Mouse (Mus musculus) C2C12 (cell line): ENCODE results near the gene Mrgprh. TPM values are rescaled to one million over a fixed set of nuclear protein-coding genes. Genes with fewer than 3 reads are reported as not detected.

Experiments
- H3K27me3 ChIP-seq: one replicate; pipeline ENCODE4 v1.6.1; 2011; ENCODE audit not compliant: control insufficient read depth, insufficient read depth, insufficient read length
- H3K36me3 ChIP-seq: one replicate; pipeline ENCODE4 v1.6.1; 2011; ENCODE audit not compliant: control insufficient read depth, insufficient read depth
- H3K4me3 ChIP-seq: one replicate; pipeline ENCODE4 v1.5.1; 2011; ENCODE audit warnings: mild to moderate bottlenecking, control low read depth; ENCODE audit not compliant: poor library complexity, insufficient read depth, severe bottlenecking
- H3K79me2 ChIP-seq: one replicate; pipeline ENCODE4 v1.6.1; 2011; ENCODE audit not compliant: control insufficient read depth, insufficient read depth
- H3K79me3 ChIP-seq: one replicate; pipeline ENCODE4 v1.6.1; 2011; ENCODE audit warnings: low read depth, control low read depth
- H3ac ChIP-seq: one replicate; pipeline ENCODE3; 2011; ENCODE audit warnings: low read depth; ENCODE audit not compliant: control insufficient read depth, insufficient read length
- CEBPB ChIP-seq: IDR thresholded peaks from one replicate; pipeline ENCODE4 v1.6.1; 2011; ENCODE audit warnings: low read depth, mild to moderate bottlenecking, control low read depth, moderate library complexity
- CTCF ChIP-seq: IDR thresholded peaks from one replicate; pipeline ENCODE4 v1.5.1; 2011; ENCODE audit not compliant: control insufficient read depth, insufficient read depth, insufficient read length
- FOSL1 ChIP-seq: IDR thresholded peaks from one replicate; pipeline ENCODE4 v1.8.0; 2011; ENCODE audit warnings: mild to moderate bottlenecking, low read length; ENCODE audit not compliant: poor library complexity, insufficient read depth, severe bottlenecking
- MAX ChIP-seq: IDR thresholded peaks from one replicate; pipeline ENCODE4 v1.6.1; 2011; ENCODE audit warnings: mild to moderate bottlenecking, control low read depth
- MYOD1 ChIP-seq: IDR thresholded peaks from one replicate; pipeline ENCODE4 v1.6.1; 2011; ENCODE audit warnings: low read depth; ENCODE audit not compliant: control insufficient read depth, insufficient read length
- MYOG ChIP-seq: IDR thresholded peaks from one replicate; pipeline ENCODE4 v1.6.1; 2011; ENCODE audit not compliant: control insufficient read depth, insufficient read length; ENCODE audit errors: extremely low read depth
- USF1 ChIP-seq: IDR thresholded peaks from one replicate; pipeline ENCODE4 v1.6.1; 2011; ENCODE audit warnings: low read depth, mild to moderate bottlenecking, control low read depth, moderate library complexity
- long read RNA-seq, 2 experiments: library from polyadenylated mRNA; unstranded; transcript quantifications; one replicate each; pipeline ENCODE4 v2.0.0; 2019 to 2020
- polyA plus RNA-seq: library from polyadenylated mRNA; unstranded; fragments of >200 nt; fragmentation: generic; extraction: Trizol; gene quantifications from one replicate; pipeline ENCODE4 v1.2.1, GENCODE M21; 2012; ENCODE audit warnings: missing spikeins

Gene Mrgprh
- polyA plus RNA-seq: not detected
- long read RNA-seq, experiment 1: 0 reads
- long read RNA-seq, experiment 2: 0 reads

DNA sequence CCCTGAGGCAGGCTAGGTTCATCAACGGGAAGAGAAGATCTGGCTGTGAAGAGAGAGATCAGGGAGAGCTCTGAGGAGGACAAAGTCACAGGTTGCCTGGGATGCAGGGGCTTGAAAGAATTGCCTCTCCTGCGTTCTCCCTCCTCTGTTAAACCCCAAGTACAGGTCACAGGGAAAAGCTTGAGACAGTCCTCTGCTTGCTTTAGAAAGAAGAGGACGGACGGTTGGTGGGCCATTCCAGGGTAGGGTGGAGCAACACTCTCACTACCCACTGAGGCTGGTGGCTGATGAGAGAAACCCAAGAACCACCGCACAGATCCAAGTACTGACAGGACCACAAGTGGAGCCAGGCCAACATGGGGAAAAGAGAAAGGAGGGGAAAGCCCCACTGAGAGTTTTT is at the start of gene Mrgprh:
Mrgprh (plus strand) TSS at position 301 of the 400 bp plus-strand sequence.
- peaks cover 33% of the 10 kb centered on the region for H3K27me3 ChIP-seq
- H3K4me3 ChIP-seq: no peak within 1 kb of the TSS
- no peaks in the 10 kb centered on the region for H3K79me3 ChIP-seq
- no peak for TF ChIP-seq MYOG
- TF ChIP-seq CEBPB: no peak
- TF ChIP-seq CTCF: no peak
- TF ChIP-seq USF1: no peak
- no peak for TF ChIP-seq MAX
- TF ChIP-seq MYOD1: no peak
- H3ac ChIP-seq: no peak within 1 kb of the TSS
- H3K79me2 ChIP-seq: no peaks in the 10 kb centered on the region
- H3K36me3 ChIP-seq: no peaks in the 10 kb centered on the region

DNA sequence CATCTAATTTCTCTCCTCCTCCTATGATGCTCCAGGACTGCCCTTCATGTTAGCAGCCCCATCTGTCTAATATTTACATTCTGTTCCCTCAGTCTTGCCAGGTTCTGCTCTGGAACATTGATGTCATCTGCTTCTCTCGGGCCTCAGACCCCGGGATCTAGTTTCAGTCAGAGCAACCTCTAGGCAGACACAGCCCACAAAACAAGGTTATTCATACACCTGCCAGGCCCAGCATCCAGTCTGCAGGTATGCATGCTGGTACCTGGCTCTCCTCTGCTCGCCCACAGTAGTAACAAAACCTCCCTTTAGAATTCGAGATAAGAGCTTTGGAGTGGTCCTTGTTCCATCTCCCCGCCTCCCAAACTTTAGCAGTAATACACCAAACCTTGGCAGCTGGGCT is 45.5 kb upstream of the Mrgprh start:
- Histone ChIP-seq H3ac (no peak overlapping the region), H3K79me2 (no peaks in the 10 kb centered on the region), H3K36me3 (no peaks in the 10 kb centered on the region), H3K79me3 (no peaks in the 10 kb centered on the region), H3K4me3 (no peak overlapping the region), H3K27me3 (no peaks in the 10 kb centered on the region)
- TF ChIP-seq USF1 (no peak), CEBPB (no peak), FOSL1 (no peak), MAX (no peak), MYOD1 (no peak), CTCF (no peak), MYOG (no peak)

DNA sequence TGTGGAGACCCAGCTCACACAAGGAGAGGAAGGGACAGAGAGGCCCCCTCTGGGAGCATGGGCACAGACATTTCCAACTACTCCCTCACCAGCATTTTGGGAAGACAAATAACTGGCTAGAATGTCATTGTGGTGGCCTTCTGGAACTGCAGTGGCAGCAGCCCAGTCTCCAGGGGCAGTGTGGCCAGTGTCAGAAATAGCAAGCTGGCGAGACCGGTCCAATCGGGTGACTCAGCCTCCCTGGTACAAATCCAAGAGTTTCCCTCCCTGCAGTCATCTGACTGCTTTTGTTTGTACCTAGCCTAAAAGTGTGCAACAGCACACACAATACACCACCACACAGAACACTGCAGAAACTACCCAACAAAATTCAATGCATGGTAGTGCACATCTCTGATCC is 43.6 kb upstream of the Mrgprh start:
- Histone ChIP-seq H3ac (no peak overlapping the region), H3K4me3 (no peak overlapping the region), H3K79me3 (no peaks in the 10 kb centered on the region), H3K79me2 (no peaks in the 10 kb centered on the region), H3K27me3 (peaks cover 7% of the 10 kb centered on the region), H3K36me3 (no peaks in the 10 kb centered on the region)
- TF ChIP-seq FOSL1 (no peak), MAX (peak; percentile 38)

DNA sequence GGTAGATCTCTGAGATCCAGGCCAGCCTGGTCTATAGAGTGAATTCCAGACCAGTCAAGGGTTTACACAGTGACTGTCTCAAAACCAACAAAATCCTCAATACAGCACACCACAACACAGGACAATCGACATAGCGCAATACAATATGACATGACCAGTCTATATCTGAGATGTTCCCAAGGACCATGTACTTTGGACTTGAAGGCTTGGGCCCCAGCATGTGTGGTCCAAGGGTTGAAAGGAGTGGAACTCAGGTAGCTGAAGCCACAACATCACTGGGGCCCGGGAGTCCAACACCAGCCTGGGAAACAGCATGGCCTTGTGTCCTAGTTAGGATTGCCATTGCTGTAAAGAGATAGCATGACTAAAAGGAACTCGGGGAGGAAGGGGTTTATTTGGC is 43.2 kb upstream of the Mrgprh start:
- Histone ChIP-seq H3K36me3 (no peaks in the 10 kb centered on the region), H3K27me3 (peaks cover 7% of the 10 kb centered on the region), H3ac (no peak overlapping the region), H3K79me3 (no peaks in the 10 kb centered on the region), H3K79me2 (no peaks in the 10 kb centered on the region), H3K4me3 (no peak overlapping the region)
- no peak for TF ChIP-seq USF1
- no peak for TF ChIP-seq MAX
- TF ChIP-seq MYOD1: no peak
- TF ChIP-seq CTCF: no peak
- no peak for TF ChIP-seq MYOG
- TF ChIP-seq CEBPB: no peak
- no peak for TF ChIP-seq FOSL1

DNA sequence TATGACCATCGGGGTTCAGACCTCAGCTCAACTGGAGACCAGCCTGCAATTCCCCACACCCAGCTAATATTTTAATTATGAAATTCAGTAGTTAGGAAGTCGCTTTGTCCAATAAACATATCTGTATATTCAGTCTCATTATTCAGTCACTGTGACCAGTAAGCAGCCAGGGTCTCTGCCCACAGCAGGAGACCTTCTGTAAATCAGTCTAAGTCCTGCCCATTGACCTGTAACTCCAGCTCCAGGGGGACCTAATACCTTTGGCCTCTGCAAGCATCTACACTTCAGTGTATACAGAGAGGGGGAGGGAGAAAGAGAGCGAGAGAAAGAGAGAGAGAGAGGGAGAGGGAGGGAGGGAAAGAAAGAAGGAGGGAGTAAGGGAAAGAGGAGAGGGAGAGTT is 41.5 kb upstream of the Mrgprh start:
- Histone ChIP-seq H3K79me3 (no peaks in the 10 kb centered on the region), H3K27me3 (peaks cover 9% of the 10 kb centered on the region), H3K79me2 (no peaks in the 10 kb centered on the region), H3K4me3 (no peak overlapping the region), H3ac (no peak overlapping the region), H3K36me3 (no peaks in the 10 kb centered on the region)
- TF ChIP-seq FOSL1: no peak
- TF ChIP-seq MAX: no peak

DNA sequence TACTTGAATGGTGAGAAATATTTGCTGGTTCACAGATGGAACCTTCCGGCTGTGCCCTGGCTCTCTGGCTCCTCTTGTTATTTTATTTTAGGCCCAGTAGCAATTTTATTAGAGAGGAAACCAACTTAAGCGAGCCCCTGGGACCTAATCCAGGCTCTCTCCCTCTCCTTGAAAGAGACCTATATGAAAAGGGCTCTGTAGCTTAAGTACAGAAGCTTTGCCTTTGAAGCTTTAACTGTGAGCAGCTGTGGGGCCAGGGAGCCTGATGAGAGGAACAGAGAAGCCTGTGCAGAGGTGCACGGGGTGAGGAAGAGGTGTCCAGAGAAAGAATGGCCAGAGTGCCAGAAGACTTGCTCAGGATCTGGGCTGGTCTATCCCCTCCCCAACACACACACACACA is 41.0 kb upstream of the Mrgprh start:
- Histone ChIP-seq H3K36me3 (no peaks in the 10 kb centered on the region), H3K4me3 (no peak overlapping the region), H3ac (no peak overlapping the region), H3K79me2 (no peaks in the 10 kb centered on the region), H3K79me3 (no peaks in the 10 kb centered on the region), H3K27me3 (peaks cover 11% of the 10 kb centered on the region)
- TF ChIP-seq MYOG (no peak), CEBPB (no peak), FOSL1 (no peak), CTCF (no peak), USF1 (no peak), MAX (no peak), MYOD1 (no peak)

DNA sequence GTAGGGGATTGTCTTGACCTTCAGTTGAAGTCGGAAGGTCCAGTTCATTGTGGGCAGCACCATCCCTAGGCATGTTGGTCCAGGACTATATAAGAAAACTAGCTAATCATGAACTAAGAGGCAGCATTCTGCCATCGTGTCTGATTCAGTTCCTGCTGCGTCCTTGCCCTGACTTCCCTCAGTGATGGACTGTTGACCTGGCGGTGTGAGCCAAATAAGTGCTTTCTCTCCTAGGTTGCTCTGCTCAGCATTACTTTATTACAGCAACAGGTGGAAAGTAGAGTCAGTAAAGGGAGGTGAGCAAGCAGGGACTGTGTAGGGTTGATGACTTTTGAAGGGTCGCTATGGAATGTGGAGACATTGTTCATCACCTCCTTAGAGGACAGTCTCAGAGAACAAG is 40.1 kb upstream of the Mrgprh start:
- no peaks in the 10 kb centered on the region for H3K36me3 ChIP-seq
- H3K79me2 ChIP-seq: no peaks in the 10 kb centered on the region
- H3K4me3 ChIP-seq: no peak overlapping the region
- H3K27me3 ChIP-seq: peaks cover 11% of the 10 kb centered on the region
- no peak for TF ChIP-seq MYOG
- TF ChIP-seq FOSL1: no peak
- no peak for TF ChIP-seq MAX
- TF ChIP-seq CEBPB: no peak
- no peak for TF ChIP-seq USF1
- no peak for TF ChIP-seq MYOD1
- TF ChIP-seq CTCF: no peak
- H3ac ChIP-seq: no peak overlapping the region
- H3K79me3 ChIP-seq: no peaks in the 10 kb centered on the region
